In the genomic region with DNA sequence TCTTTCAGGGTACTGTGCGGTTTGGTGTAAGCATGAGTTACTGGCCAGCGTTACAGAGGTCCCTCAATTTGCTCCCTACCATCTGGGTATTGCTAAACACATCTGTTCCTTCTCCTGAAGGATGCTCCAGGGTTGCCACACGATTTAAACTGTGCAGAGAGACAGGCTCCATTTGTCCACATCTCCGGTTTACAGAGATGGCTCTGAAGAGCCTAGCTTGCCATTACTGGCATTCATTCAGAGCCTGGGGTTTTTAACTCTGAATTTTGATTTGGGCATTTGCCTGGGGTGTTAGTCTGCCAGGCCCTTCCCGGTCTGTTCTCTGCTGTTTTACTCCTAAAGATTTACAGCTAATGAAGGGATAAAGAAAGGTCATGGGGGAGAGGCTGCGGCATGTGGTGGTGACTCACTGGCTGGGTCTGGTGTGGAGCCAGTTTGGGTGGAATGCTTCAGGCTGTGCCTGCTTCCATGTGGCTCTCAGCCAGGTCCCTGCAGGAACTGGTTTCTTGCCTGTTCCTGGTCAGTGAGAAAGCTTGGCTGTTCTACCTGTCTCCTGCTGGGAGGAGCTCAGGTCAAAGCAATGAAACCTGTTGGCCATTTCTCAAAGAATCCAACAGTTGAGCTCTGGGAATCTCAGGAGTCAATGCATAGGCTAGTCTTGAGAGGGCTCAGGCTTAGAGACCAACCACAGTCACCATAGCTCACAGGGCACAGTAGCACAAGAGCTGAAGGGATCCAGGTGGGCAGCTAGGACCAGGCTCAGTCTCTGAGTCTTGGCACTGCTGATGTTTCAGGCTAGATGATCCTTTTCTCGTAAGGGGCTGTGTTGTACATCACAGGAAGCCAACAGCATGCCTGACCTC, we compare ENCODE assay signal across 8 mouse cellular contexts.
A peak's percentile ranks its signal among the peaks of the same experiment; 100 is the strongest.
DNase-seq lines count a peak whose midpoint lies in the region; ATAC-seq and TF ChIP-seq lines count a peak whose summit lies in the region.

No protein-coding gene starts in this region.

- TF ChIP-seq POLR2A in embryonic fibroblast, embryonic 13.5 days (IDR thresholded peaks at IDR 0.05; ENCODE audit: low read depth, low read length), result no peak

- DNase-seq in right cerebral cortex, adult 2 months (ENCODE audit: low spot score in 2 of 2), result peak; percentile 25 to 28
- no peak for DNase-seq in right cerebral cortex, postnatal 25 days
- DNase-seq in heart, postnatal 0 days (ENCODE audit: low spot score), result peak; percentile 67
- DNase-seq in kidney, postnatal 25 days, result peak; percentile 84 to 92
- DNase-seq in urinary bladder, postnatal 36 days (ENCODE audit: low spot score in 2 of 2), result peak; percentile 89 to 92
- DNase-seq in retina, embryonic 14.5 days (ENCODE audit: low spot score), result no peak

- TF ChIP-seq CTCF in embryonic fibroblast, embryonic 13.5 days (IDR thresholded peaks at IDR 0.05; ENCODE audit: borderline replicate concordance, insufficient read depth, low read length), result no peak
- no peak for TF ChIP-seq CTCF in heart, postnatal 0 days (IDR thresholded peaks at IDR 0.05; ENCODE audit: low read depth)

- no peaks in the 10 kb centered on the region for H3K27me3 ChIP-seq in heart, postnatal 0 days (ENCODE audit: control insufficient read depth, insufficient read depth, low read length)
- H3K27me3 ChIP-seq in midbrain, embryonic 15.5 days (replicated peaks), result no peaks in the 10 kb centered on the region

- H3K4me2 ChIP-seq in heart, postnatal 0 days (ENCODE audit: low read depth, low read length), result no peak overlapping the region
- no peak overlapping the region for H3K4me2 ChIP-seq in midbrain, embryonic 15.5 days

- H3K4me3 ChIP-seq in embryonic fibroblast, embryonic 13.5 days (ENCODE audit: insufficient read depth, low read length), result no peak overlapping the region
- no peak overlapping the region for H3K4me3 ChIP-seq in heart, postnatal 0 days (ENCODE audit: low read depth, low read length)
- no peak overlapping the region for H3K4me3 ChIP-seq in midbrain, embryonic 15.5 days

- TF ChIP-seq EP300 in heart, postnatal 0 days (IDR thresholded peaks at IDR 0.05; ENCODE audit: low read depth), result no peak; the same call in 1 of the 2 replicates

- H3K4me1 ChIP-seq in embryonic fibroblast, embryonic 13.5 days (ENCODE audit: control insufficient read depth, insufficient read depth, low read length), result peaks cover 26% of the 10 kb centered on the region
- H3K4me1 ChIP-seq in heart, postnatal 0 days (ENCODE audit: control insufficient read depth, insufficient read depth), result peaks cover 22% of the 10 kb centered on the region
- peaks cover 2% of the 10 kb centered on the region; the same call in 1 of the 2 replicates for H3K4me1 ChIP-seq in midbrain, embryonic 15.5 days

- peak; percentile 83 for ATAC-seq in heart, postnatal 0 days (ENCODE audit: insufficient read depth, low read depth)
- ATAC-seq in midbrain, embryonic 15.5 days (replicated peaks), result peak; percentile 60

- H3K9ac ChIP-seq in heart, postnatal 0 days (replicated peaks; ENCODE audit: low read depth, low read length), result no peak overlapping the region
- H3K9ac ChIP-seq in midbrain, embryonic 15.5 days, result no peak overlapping the region

- no peaks in the 10 kb centered on the region for H3K9me3 ChIP-seq in heart, postnatal 0 days (replicated peaks; ENCODE audit: control insufficient read depth, low read length)
- H3K9me3 ChIP-seq in midbrain, embryonic 15.5 days, result no peaks in the 10 kb centered on the region

- WGBS in heart, postnatal 0 days, result 60% methylated on average over 7 of the region's 7 CpGs
- WGBS in midbrain, embryonic 15.5 days, result 55% methylated on average over 7 of the region's 7 CpGs

- no peaks in the 10 kb centered on the region for H3K36me3 ChIP-seq in heart, postnatal 0 days (replicated peaks; ENCODE audit: control insufficient read depth, insufficient read depth, low read length)
- no peaks in the 10 kb centered on the region for H3K36me3 ChIP-seq in midbrain, embryonic 15.5 days (replicated peaks)

- peak overlapping the region; percentile 97 for H3K27ac ChIP-seq in embryonic fibroblast, embryonic 13.5 days (ENCODE audit: insufficient read depth, low read length)
- H3K27ac ChIP-seq in heart, postnatal 0 days (ENCODE audit: low read depth), result peak overlapping the region; percentile 80
- no peak overlapping the region for H3K27ac ChIP-seq in midbrain, embryonic 15.5 days

Comparison
In these comparisons a context has a peak if more than half of its experiments do, and no peak if none do; other contexts are left out.
1. DNase-seq: peak in right cerebral cortex, adult 2 months (2 of 2), heart, postnatal 0 days (single experiment), kidney, postnatal 25 days (2 of 2) and urinary bladder, postnatal 36 days (2 of 2); none in right cerebral cortex, postnatal 25 days (single experiment) and retina, embryonic 14.5 days (single experiment).